Mouse (Mus musculus) neural tube, embryonic 11.5 days (tissue): Measurements from ENCODE around the gene Oat. TPM values are rescaled to one million over a fixed set of nuclear protein-coding genes. Genes with fewer than 3 reads are reported as not detected.

Experiments used
- ATAC-seq: fragments of 200-750 bp; cut with Nextera tagmentation; 2 replicates; pipeline ENCODE4 v1.8.0; 2017; ENCODE audit warnings: moderate number of reproducible peaks, mild to moderate bottlenecking, moderate TSS enrichment, moderate library complexity; ENCODE audit not compliant: insufficient read depth, low FRiP score, low TSS enrichment
- DNase-seq: peaks from one replicate; pipeline ENCODE4 v3.0.0-alpha.2; 2015; ENCODE audit warnings: low spot score
- H3K27ac ChIP-seq: fragments of 300-500 bp; sonication (generic); 2 replicates; pipeline ENCODE4 v1.5.1; 2014; ENCODE audit warnings: low read depth, mild to moderate bottlenecking, low read length
- H3K27me3 ChIP-seq: fragments of 300-500 bp; sonication (generic); 2 replicates; pipeline ENCODE4 v1.6.1; 2014; ENCODE audit warnings: mild to moderate bottlenecking, low read length, mixed read lengths; ENCODE audit not compliant: control insufficient read depth, insufficient read depth
- H3K36me3 ChIP-seq: fragments of 300-500 bp; sonication (generic); 2 replicates; pipeline ENCODE4 v1.6.1; 2014; ENCODE audit warnings: mild to moderate bottlenecking, low read length, moderate library complexity, mixed read lengths; ENCODE audit not compliant: control insufficient read depth, insufficient read depth
- H3K4me1 ChIP-seq: fragments of 300-500 bp; sonication (generic); 2 replicates; pipeline ENCODE4 v1.6.1; 2014; ENCODE audit warnings: low read length, mixed read lengths; ENCODE audit not compliant: control insufficient read depth, insufficient read depth
- H3K4me2 ChIP-seq: fragments of 300-500 bp; sonication (generic); 2 replicates; pipeline ENCODE4 v1.6.1; 2014; ENCODE audit warnings: low read depth, mild to moderate bottlenecking, moderate library complexity
- H3K4me3 ChIP-seq: fragments of 300-500 bp; sonication (generic); 2 replicates; pipeline ENCODE4 v1.5.1; 2014; ENCODE audit warnings: low read depth, low read length
- H3K9ac ChIP-seq: fragments of 300-500 bp; sonication (generic); 2 replicates; pipeline ENCODE4 v1.6.1; 2014; ENCODE audit warnings: mild to moderate bottlenecking, low read length
- H3K9me3 ChIP-seq: fragments of 300-500 bp; sonication (generic); 2 replicates; pipeline ENCODE4 v1.6.1; 2016; ENCODE audit warnings: low read length; ENCODE audit not compliant: control insufficient read depth
- WGBS: fragments of 180-500 bp; shearing (Covaris S2); extraction: QIAGEN DNeasy Blood & Tissue Kit; methylation state at CpG from one replicate; pipeline ENCODE4 v1.1.7; 2014; 5-methylcytosine and 5-hydroxymethylcytosine counted together
- polyA plus RNA-seq: library from polyadenylated mRNA; unstranded; fragments of >200 nt; fragmentation: Nextera tagmentation; extraction: Ambion mirVana; gene quantifications from 2 replicates; pipeline ENCODE4 v1.2.1, GENCODE M21; 2014

The Oat gene
- polyA plus RNA-seq, 1 experiment from 2014 or later, result 145 TPM

DNA sequence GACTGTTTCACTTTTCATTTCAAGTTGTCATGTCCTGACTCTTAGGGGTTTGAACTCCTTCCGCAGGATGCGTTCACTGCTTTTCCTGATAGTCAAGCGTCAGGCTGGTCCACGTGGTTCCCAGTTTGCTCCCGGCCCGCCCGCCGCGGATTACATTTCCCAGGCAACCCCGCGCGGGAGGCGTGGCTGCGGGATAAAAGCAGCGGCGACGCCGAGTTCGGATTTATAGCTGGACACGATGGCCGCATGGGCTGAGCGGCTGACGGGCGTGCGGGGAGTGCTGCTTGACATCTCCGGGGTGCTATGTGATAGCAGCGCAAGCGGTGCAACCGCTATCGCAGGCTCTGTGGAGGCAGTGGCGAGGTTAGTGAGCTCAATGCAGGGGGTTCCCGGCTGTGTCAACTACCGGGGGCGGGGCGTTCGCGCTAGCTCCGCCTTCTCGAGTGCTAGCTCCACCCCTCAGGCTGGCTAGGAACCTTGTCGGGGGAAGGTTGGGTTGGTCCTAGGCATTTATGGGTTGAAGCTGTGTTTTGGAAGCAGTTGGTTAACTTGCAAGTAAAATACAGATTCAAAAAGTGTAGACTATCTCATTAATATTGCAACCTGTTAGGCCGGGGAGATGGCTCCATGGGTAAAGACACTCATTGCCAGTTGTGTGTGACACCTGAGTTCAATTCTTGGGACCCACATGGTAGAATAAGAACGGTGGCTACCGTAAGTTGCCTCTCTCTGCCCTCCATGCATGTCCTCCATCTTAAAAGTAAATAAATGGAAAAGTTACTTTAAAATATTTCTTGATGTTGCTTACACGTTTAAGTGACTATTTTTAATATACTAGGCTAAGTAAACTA is 34.5 kb upstream of the Oat start, which contains the start of gene Lhpp:
Gene Lhpp, plus strand, starts transcription at position 171 of the 851 bp plus-strand sequence.
- peak within 1 kb of the TSS; percentile 69 for H3K9ac ChIP-seq
- peak; percentile 83 for ATAC-seq
- 7% methylated on average over 44 of the region's 44 CpGs for WGBS

DNA sequence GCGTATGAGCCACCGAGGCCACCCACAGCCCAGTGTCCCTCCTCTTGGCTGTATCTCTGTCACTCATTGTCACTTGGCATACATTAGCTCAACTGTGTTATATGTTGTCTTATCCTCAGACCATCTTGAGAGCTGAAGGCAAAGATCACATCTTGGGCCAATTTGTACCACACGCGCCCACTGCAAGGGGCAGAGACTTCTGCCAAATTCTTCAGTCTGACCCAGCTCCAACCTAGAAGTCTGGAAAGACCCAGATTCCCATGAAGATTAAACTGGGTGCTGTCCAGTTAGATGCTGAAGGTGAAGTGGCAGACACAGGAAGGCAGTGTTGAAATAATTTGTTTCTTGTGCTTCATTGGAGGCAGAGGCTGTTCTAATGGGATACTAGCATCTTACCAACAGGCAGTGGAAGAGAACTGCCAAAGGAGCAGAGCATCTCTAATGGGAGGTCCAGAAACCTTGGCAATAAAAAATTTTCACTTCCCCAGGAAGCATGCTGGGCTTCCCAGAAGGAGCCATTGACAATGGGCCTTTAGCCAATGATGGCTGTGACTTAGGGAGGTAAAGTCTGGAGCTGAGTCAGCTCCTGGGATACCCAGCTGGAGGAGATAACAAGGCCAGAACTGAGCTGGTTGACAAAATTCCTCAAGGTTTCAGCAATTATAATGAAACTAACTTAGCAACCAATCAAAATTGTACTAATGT is 32.3 kb upstream of the Oat start:
- H3K4me2 ChIP-seq, result no peak overlapping the region
- no peaks in the 10 kb centered on the region for H3K9me3 ChIP-seq
- H3K4me1 ChIP-seq, result 0 out of 2 replicates have a peak, but pooled peaks cover 3% of the 10 kb centered on the region
- ATAC-seq (no peak), DNase-seq (no peak)
- WGBS, result 98% methylated on average over 4 of the region's 4 CpGs
- no peak overlapping the region for H3K27ac ChIP-seq
- no peak overlapping the region for H3K9ac ChIP-seq
- H3K4me3 ChIP-seq, result no peak overlapping the region
- H3K27me3 ChIP-seq, result 0 out of 2 replicates have a peak, but pooled peaks cover 4% of the 10 kb centered on the region
- no peaks in the 10 kb centered on the region for H3K36me3 ChIP-seq

More for the DNA sequence above, 34.5 kb upstream of the Oat start, which contains the start of gene Lhpp:
- no peaks in the 10 kb centered on the region for H3K36me3 ChIP-seq
- H3K4me3 ChIP-seq, result peak within 1 kb of the TSS; percentile 51
- no peaks in the 10 kb centered on the region for H3K9me3 ChIP-seq
- DNase-seq, result peak; percentile 88
- H3K4me1 ChIP-seq, result peaks cover 9% of the 10 kb centered on the region
- no peaks in the 10 kb centered on the region for H3K27me3 ChIP-seq
- H3K4me2 ChIP-seq, result peak within 1 kb of the TSS; percentile 70
- H3K27ac ChIP-seq, result no peak within 1 kb of the TSS

DNA sequence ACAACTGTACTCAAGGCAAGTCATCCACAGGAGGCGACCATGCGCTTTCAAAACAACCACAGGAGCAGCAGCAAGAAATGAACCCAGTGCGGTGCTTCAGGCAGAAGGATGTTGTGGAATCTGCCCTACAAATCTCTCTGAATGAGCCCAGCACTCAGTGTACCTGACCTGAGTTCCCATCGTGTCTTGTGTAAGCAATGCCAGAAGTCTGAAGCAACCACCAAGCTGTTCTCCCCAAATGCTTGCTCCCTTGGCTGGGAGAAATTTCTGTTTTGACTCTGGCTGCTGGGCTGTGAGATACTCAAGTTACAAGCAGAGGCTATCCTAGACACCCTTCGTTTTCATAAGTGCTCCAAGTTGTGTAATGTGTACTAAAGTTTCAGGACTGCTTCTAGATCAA is 29.5 kb upstream of the Oat start:
- ATAC-seq (no peak), DNase-seq (no peak)
- 61% methylated on average over 5 of the region's 5 CpGs for WGBS
- Histone ChIP-seq H3K4me1 (0 out of 2 replicates have a peak, but pooled peaks cover 6% of the 10 kb centered on the region), H3K9me3 (no peaks in the 10 kb centered on the region), H3K36me3 (no peaks in the 10 kb centered on the region), H3K27me3 (peaks cover 11% of the 10 kb centered on the region), H3K4me3 (no peak overlapping the region), H3K4me2 (no peak overlapping the region), H3K27ac (no peak overlapping the region), H3K9ac (no peak overlapping the region)

DNA sequence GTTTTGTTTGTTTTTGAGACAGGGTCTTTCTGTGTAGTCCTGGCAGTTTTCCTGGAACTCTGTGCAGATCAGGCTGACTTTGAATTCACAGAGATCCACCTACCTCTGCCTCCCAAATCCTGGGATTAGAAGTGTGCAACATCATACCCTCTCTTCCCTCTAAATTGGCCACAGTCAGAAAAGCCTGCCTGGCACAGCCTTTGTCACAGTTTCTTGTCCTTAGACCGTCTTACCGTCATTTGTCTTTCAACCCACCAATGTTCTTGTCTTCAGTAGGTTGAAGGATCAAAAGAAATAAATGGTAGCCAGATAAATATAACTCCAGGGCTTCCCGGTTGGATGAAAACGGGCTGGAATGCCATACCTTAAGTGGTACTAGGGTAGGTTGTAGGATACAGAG is 28.5 kb upstream of the Oat start:
- Histone ChIP-seq H3K4me1 (peaks cover 8% of the 10 kb centered on the region; the same call in 1 of the 2 replicates), H3K27ac (no peak overlapping the region), H3K27me3 (peaks cover 20% of the 10 kb centered on the region), H3K36me3 (no peaks in the 10 kb centered on the region), H3K4me2 (no peak overlapping the region), H3K9me3 (no peaks in the 10 kb centered on the region), H3K4me3 (no peak overlapping the region), H3K9ac (no peak overlapping the region)
- 90% methylated on average over 4 of the region's 4 CpGs for WGBS
- ATAC-seq, result no peak
- DNase-seq, result no peak

DNA sequence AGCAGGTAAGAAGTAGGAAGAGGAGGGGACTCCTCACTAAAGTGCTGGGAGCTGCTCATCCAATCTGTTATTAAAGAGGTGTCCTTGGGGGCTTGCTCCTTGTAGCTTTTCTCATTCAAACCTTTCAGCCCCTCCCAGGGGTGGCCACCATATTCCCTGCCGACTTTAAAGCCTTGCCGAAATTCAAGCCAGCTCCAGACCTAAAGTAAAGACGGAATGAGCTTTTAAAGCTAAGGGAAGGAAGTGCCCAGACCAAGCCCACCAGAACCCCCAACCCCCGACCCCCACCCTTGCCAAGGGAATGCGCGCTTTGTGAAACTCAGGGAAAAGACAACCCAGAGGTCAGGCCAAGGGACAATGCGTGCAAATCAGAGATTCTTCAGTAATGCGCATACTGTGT is 24.7 kb upstream of the Oat start:
- no peaks in the 10 kb centered on the region for H3K9me3 ChIP-seq
- H3K27me3 ChIP-seq, result peaks cover 58% of the 10 kb centered on the region
- H3K4me2 ChIP-seq, result no peak overlapping the region
- no peak overlapping the region for H3K9ac ChIP-seq
- ATAC-seq, result no peak
- 8% methylated on average over 8 of the region's 8 CpGs for WGBS
- no peak for DNase-seq
- H3K4me3 ChIP-seq, result no peak overlapping the region
- H3K27ac ChIP-seq, result no peak overlapping the region
- no peaks in the 10 kb centered on the region for H3K36me3 ChIP-seq
- H3K4me1 ChIP-seq, result peaks cover 23% of the 10 kb centered on the region

DNA sequence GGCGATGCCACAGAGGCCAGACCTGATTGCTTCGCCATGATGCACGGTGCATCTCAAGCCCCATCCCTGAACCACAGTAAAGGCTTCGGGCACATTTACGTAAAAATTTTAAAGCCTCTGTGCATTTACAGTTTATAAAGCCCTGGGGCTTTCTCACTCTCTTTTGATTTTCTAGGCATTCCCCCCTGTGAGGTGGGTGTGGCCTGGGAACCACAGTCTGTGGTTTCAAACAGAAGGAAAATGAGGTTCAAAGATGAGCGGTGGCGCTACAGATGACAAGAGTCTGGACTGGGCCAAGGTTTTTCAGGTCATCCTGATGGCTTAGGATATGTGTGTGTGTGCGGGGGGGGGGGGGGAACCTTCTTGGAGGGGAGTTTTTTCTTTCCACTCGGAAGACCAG is 23.8 kb upstream of the Oat start:
- 3% methylated on average over 9 of the region's 9 CpGs for WGBS
- Histone ChIP-seq H3K9me3 (no peaks in the 10 kb centered on the region), H3K4me1 (peaks cover 23% of the 10 kb centered on the region), H3K27me3 (peaks cover 61% of the 10 kb centered on the region), H3K36me3 (no peaks in the 10 kb centered on the region), H3K27ac (no peak overlapping the region), H3K4me2 (peak overlapping the region; percentile 55), H3K9ac (no peak overlapping the region), H3K4me3 (peak overlapping the region; percentile 31)
- ATAC-seq, result no peak
- DNase-seq, result no peak

- under 1% methylated on average over 47 of the region's 52 CpGs for WGBS
- no peak within 1 kb of the TSS for H3K27ac ChIP-seq
These were observed 23.1 kb upstream of the Oat start, which contains the start of gene Nkx1-2 for GRCm38 (mm10) chr7:132599071-132599975. Nkx1-2 (minus strand) TSS chr7:132599637.

More at GRCm38 (mm10) chr7:132599071-132599975, 23.1 kb upstream of the Oat start, which contains the start of gene Nkx1-2:
- H3K4me3 ChIP-seq, result peak within 1 kb of the TSS; percentile 31
- no peak within 1 kb of the TSS for H3K9ac ChIP-seq
- H3K4me2 ChIP-seq, result peak within 1 kb of the TSS; percentile 55
- no peaks in the 10 kb centered on the region for H3K36me3 ChIP-seq
- H3K9me3 ChIP-seq, result no peaks in the 10 kb centered on the region
- DNase-seq (peak; percentile 46), ATAC-seq (no peak)
- H3K4me1 ChIP-seq, result peaks cover 23% of the 10 kb centered on the region
- peaks cover 61% of the 10 kb centered on the region for H3K27me3 ChIP-seq
